Mouse (Mus musculus): ENCODE measurements around the gene Btn2a2. TPM values are rescaled to one million over a fixed set of nuclear protein-coding genes. Genes with fewer than 3 reads are reported as not detected.

The Btn2a2 gene
- total and polyA plus RNA-seq, 3 experiments: 1.2 to 2.1 (median 1.3) TPM

GRCm38 (mm10) chr13:23434426-23434825 lies 54.2 kb downstream of the Btn2a2 start:
- in situ Hi-C loops (cut with MboI; ENCODE audit: low pct_ligation_motif_present, low pct_unique_long_range_greater_than_20kb, low sequenced_read_pairs): loop anchor here (5.0 to 25.0 kb wide), 4 partner anchors 88 to 1572 kb away; partner anchors contain the start of gene Zfp184
- peak overlapping the region; percentile 100 for H3K4me2 ChIP-seq (ENCODE audit: insufficient read depth, low read depth, poor library complexity, severe bottlenecking)
- dilution Hi-C loops (cut with MboI; ENCODE audit: extremely low pct_ligation_motif_present, extremely low pct_unique_long_range_greater_than_20kb, low sequenced_read_pairs): no loop called here
- DNase-seq (ENCODE audit: extremely low read depth): peak; percentile 76
- H3K9ac ChIP-seq (ENCODE audit: insufficient read depth, low read depth): peak overlapping the region; percentile 97
- H3K27ac ChIP-seq (ENCODE audit: insufficient read depth, low read depth): peak overlapping the region; percentile 61
- H3K27me3 ChIP-seq (replicated peaks): no peaks in the 10 kb centered on the region
- H3K4me1 ChIP-seq (ENCODE audit: control insufficient read depth in 1 of 2, insufficient read depth in 2 of 2): peaks cover 0 to 5% of the 10 kb centered on the region in 2 experiments; a peak in 2 of 4 replicates
- H3K79me2 ChIP-seq (replicated peaks; ENCODE audit: control insufficient read depth, extremely low read depth, insufficient read depth, poor library complexity, severe bottlenecking): no peaks in the 10 kb centered on the region
- no peaks in the 10 kb centered on the region for H3K9me3 ChIP-seq (replicated peaks; ENCODE audit: low read length)
- H3K4me3 ChIP-seq (replicated peaks in 1 of 3; ENCODE audit: low read depth in 2 of 3, low read length in 2 of 3, poor library complexity in 1 of 3): peak overlapping the region; percentile 35 to 59 (median 46)
- TF ChIP-seq MEF2A (IDR thresholded peaks at IDR 0.05; ENCODE audit: borderline replicate concordance, low read depth, low read length) (no peak), UBTF (IDR thresholded peaks at IDR 0.05; ENCODE audit: low read depth, low read length) (no peak), USF1 (IDR thresholded peaks at IDR 0.05; ENCODE audit: low read depth, low read length) (no peak), TBP (conservative IDR thresholded peaks at IDR 0.05; ENCODE audit: low read depth, low read length) (peak; percentile 77), TCF12 (IDR thresholded peaks at IDR 0.05; ENCODE audit: low read depth, low read length) (no peak), MAFK (IDR thresholded peaks at IDR 0.05; ENCODE audit: insufficient replicate concordance, low read length) (no peak), ETS1 (conservative IDR thresholded peaks at IDR 0.05; ENCODE audit: low read depth, low read length) (no peak), POLR2A (IDR thresholded peaks at IDR 0.05; ENCODE audit: low read depth, low read length) (peak; percentile 58)
- H3K36me3 ChIP-seq (replicated peaks in 1 of 2; ENCODE audit: control insufficient read depth in 1 of 2, insufficient read depth in 1 of 2, low read length in 1 of 2): no peaks in the 10 kb centered on the region

DNA sequence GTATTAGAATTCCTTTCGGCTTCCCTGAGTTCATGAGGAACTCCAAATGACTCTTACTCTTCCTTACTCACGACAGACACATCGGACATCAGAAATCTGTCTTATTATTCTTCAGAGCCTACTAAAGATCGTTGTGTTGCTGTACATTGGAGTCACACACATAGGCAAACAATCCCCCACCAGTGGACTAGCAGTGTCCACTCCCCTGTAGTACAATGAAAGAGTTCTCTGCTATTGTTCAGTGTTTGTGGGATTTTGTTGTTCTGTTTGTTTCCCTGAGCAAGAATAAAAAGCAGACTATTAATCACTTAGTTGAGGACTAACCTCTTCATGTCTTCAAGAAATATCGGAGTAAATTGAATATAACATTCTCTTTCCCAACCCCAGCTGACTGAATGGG lies 54.9 kb downstream of the Btn2a2 start:
- Histone ChIP-seq H3K9ac (ENCODE audit: insufficient read depth, low read depth) (peak overlapping the region; percentile 71), H3K4me1 (ENCODE audit: control insufficient read depth in 1 of 2, insufficient read depth in 2 of 2) (peaks cover 0 to 9% of the 10 kb centered on the region in 2 experiments; a peak in 2 of 4 replicates), H3K4me2 (ENCODE audit: insufficient read depth, low read depth, poor library complexity, severe bottlenecking) (peak overlapping the region; percentile 100), H3K27me3 (replicated peaks) (no peaks in the 10 kb centered on the region), H3K36me3 (replicated peaks in 1 of 2; ENCODE audit: control insufficient read depth in 1 of 2, insufficient read depth in 1 of 2, low read length in 1 of 2) (no peaks in the 10 kb centered on the region), H3K27ac (ENCODE audit: insufficient read depth, low read depth) (no peak overlapping the region), H3K9me3 (replicated peaks; ENCODE audit: low read length) (no peaks in the 10 kb centered on the region), H3K79me2 (replicated peaks; ENCODE audit: control insufficient read depth, extremely low read depth, insufficient read depth, poor library complexity, severe bottlenecking) (peaks cover 3% of the 10 kb centered on the region; the same call in 1 of the 2 replicates), H3K4me3 (replicated peaks in 1 of 3; ENCODE audit: low read depth in 2 of 3, low read length in 2 of 3, poor library complexity in 1 of 3) (peak overlapping the region; percentile 44 to 59 (median 46))
- no peak for TF ChIP-seq USF2 (conservative IDR thresholded peaks at IDR 0.05; ENCODE audit: low read depth, low read length)
- 0 out of 2 replicates have a peak, but pooled peaks have one; percentile 13 for TF ChIP-seq TBP (conservative IDR thresholded peaks at IDR 0.05; ENCODE audit: low read depth, low read length)
- no peak for DNase-seq (ENCODE audit: extremely low read depth)
- dilution Hi-C loops (cut with MboI; ENCODE audit: extremely low pct_ligation_motif_present, extremely low pct_unique_long_range_greater_than_20kb, low sequenced_read_pairs) (no loop called here), in situ Hi-C loops (cut with MboI; ENCODE audit: low pct_ligation_motif_present, low pct_unique_long_range_greater_than_20kb, low sequenced_read_pairs) (loop anchor here (5.0 to 25.0 kb wide), 4 partner anchors 88 to 1572 kb away; partner anchors contain the start of gene Zfp184)

DNA sequence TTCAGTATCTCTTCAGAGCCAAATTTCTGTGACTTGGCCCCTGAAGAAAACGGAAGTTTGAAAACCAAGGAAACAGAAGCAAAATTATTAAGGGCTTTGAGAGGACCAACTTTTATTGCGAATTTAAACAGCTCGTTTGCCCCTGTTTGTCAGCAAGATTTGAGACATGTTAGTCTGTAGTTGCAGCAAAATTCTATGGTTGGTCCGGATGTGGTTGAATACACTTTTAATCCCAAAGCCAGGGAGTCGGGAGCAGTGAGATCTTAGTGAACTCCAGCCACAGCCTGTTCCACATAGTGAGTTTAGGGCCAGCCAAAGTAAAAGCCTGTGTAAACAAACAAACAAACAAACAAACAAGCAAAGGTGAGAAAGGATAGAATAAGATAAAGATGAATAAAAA lies 55.5 kb downstream of the Btn2a2 start:
- H3K4me1 ChIP-seq (ENCODE audit: control insufficient read depth in 1 of 2, insufficient read depth in 2 of 2): peaks cover 0 to 10% of the 10 kb centered on the region in 2 experiments; a peak in 2 of 4 replicates
- dilution Hi-C loops (cut with MboI; ENCODE audit: extremely low pct_ligation_motif_present, extremely low pct_unique_long_range_greater_than_20kb, low sequenced_read_pairs): no loop called here
- DNase-seq (ENCODE audit: extremely low read depth): no peak

More for the DNA sequence above, 55.5 kb downstream of the Btn2a2 start:
- H3K9me3 ChIP-seq (replicated peaks; ENCODE audit: low read length): no peaks in the 10 kb centered on the region
- no peaks in the 10 kb centered on the region for H3K27me3 ChIP-seq (replicated peaks)
- H3K36me3 ChIP-seq (replicated peaks in 1 of 2; ENCODE audit: control insufficient read depth in 1 of 2, insufficient read depth in 1 of 2, low read length in 1 of 2): no peaks in the 10 kb centered on the region
- H3K79me2 ChIP-seq (replicated peaks; ENCODE audit: control insufficient read depth, extremely low read depth, insufficient read depth, poor library complexity, severe bottlenecking): peaks cover 3% of the 10 kb centered on the region; the same call in 1 of the 2 replicates
- no peak overlapping the region for H3K27ac ChIP-seq (ENCODE audit: insufficient read depth, low read depth)
- H3K9ac ChIP-seq (ENCODE audit: insufficient read depth, low read depth): peak overlapping the region; percentile 71
- TF ChIP-seq TCF12 (IDR thresholded peaks at IDR 0.05; ENCODE audit: low read depth, low read length): no peak
- in situ Hi-C loops (cut with MboI; ENCODE audit: low pct_ligation_motif_present, low pct_unique_long_range_greater_than_20kb, low sequenced_read_pairs): loop anchor here (5.0 to 25.0 kb wide), 4 partner anchors 89 to 1571 kb away; partner anchors contain the start of gene Zfp184
- peak overlapping the region; percentile 46 to 59 (median 53) for H3K4me3 ChIP-seq (replicated peaks in 1 of 3; ENCODE audit: low read depth in 2 of 3, low read length in 2 of 3, poor library complexity in 1 of 3)
- peak overlapping the region; percentile 90 for H3K4me2 ChIP-seq (ENCODE audit: insufficient read depth, low read depth, poor library complexity, severe bottlenecking)
